Mouse (Mus musculus): Measurements from ENCODE around the gene Car11.
A peak's percentile ranks its signal among the peaks of the same experiment; 100 is the strongest.

- TF ChIP-seq EP300 (IDR thresholded peaks at IDR 0.05; ENCODE audit: low read depth) (peak; percentile 92; the same call in 1 of the 2 replicates), CTCF (IDR thresholded peaks at IDR 0.05; ENCODE audit: low read depth) (peak; percentile 10; the same call in 1 of the 2 replicates)
Measured at GRCm38 (mm10) chr7:45717918-45718297, 18.3 kb downstream of the Car11 start, which contains the start of gene Sphk2.

Data from heart, postnatal 0 days (tissue).